Mouse (Mus musculus): ENCODE data around the gene Sytl1.

The Sytl1 gene

DNA sequence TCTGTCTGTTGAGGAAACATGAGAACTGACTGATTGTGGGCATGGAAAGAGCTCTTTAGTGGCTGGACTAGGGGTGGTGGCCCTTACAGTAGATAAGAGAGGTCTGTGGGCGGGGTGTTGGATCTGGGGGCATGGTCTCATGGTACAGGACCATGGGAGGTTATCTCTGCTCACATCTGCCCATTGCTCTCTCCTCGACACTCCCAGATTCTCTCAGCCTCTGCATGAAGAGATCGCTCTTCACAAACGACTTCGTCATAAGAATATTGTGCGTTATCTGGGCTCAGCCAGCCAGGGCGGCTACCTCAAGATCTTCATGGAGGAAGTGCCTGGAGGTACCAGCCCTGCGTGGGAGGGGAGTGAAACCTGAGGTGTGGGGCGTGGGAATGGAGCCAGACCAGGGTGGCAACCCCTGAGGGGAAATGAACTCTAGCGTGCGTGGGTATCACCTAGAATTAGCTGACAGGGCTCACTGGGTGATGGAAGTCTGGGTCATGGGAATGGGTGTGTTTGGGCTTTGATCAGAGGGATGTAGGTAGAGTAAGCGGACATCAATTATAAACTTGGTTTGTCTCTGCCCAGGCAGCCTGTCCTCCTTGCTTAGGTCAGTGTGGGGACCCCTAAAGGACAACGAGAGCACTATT, 15.0 kb downstream of the Sytl1 start:
- DNase-seq (ENCODE audit: low read depth, low spot score) = no peak

DNA sequence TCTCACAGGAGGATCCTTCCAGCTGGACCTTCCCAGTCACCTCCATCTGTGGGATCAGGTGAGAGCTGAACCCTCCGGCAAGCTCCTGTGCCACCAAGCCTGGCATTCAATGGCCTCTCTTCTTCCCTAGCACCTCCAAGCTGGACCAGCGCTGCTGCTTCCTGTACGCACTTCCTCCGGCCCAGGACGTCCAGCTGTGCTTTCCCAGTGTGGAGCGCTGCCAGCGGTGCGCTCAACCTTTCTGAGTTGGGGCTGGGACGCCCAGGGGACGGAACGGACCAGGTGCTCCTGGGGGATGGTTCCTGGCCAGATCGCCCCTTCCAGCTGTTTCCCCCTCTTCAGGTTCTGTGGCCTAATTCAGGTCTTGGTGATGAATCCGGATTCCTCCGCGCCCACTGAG, 15.8 kb downstream of the Sytl1 start:
- DNase-seq (ENCODE audit: low read depth, low spot score) = no peak

DNA sequence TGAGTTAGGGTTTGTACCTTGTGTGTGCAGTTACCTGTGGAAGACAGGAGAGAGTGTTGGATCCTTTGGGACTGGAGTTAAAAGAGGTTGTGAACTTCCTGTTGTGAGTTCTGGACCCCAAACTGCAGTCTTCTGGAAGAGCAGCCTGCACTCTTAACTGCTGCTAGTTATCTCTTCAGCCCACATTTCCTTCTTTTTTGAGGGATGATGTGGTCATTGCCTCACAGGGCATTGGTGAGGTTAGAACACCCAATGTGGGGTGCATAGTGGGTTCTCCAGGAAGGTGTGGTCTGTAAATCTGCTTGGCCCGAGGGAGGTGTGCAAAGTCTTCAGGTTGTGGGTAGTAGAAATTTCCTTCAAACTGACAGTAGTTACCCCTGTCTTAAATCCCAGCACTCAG, 18.6 kb downstream of the Sytl1 start:
- DNase-seq (ENCODE audit: low read depth, low spot score) = no peak

DNA sequence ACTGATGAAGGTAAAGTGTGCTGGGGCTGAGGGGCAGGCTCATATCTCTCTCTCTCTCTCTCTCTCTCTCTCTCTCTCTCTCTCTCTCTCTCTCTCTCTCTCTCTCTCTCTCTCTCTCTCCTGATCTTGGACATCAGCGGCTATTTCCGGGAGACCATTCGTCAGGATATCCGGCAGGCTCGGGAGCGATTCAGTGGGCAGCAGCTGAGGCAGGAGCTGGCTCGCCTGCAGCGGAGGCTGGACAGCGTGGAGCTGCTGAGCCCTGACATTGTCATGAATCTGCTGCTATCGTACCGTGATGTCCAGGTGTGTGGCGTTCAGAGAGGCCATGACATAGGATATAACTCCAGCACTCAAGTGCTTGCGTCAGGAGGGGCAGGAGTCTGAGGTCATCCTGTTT, 19.4 kb downstream of the Sytl1 start:
- DNase-seq (ENCODE audit: low read depth, low spot score) = no peak

DNA sequence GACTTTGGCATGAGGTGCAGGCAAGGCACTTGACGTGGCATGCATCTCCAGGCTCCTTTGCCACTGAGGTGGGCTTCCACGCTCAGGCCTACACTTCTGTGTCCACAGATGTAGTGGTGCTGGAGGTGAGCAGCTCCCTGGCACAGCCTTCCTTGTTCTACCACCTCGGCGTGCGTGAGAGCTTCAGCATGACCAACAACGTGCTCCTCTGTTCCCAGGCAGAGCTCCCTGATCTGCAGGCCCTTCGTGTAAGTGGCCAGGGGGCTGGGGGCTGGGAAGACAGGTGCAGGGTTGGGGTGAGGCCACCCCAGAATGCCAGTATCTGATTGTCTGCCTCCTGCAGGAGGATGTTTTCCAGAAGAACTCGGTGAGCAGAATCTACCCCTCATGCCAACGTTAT, 20.2 kb downstream of the Sytl1 start:
- no peak for DNase-seq (ENCODE audit: low read depth, low spot score)

DNA sequence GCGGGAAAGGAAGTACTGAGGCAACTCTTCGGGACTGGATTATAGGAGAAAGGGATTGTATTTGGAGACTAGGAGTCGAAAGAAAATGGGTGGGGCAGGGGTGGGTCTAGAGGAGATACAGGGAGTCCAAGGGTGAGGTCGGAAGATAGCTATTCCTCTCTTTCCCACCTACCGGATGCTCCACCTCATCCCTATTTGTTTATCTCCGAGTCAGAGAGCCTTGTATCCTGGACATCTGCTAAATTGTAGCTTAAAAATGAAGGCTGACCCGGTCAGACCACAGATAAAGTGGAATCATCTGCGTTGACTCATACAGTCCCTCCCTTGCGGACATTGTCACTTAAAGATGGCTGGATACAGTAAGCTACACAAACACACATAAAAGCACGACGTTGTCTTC, 21.0 kb downstream of the Sytl1 start:
- DNase-seq (ENCODE audit: low read depth, low spot score) = no peak

DNA sequence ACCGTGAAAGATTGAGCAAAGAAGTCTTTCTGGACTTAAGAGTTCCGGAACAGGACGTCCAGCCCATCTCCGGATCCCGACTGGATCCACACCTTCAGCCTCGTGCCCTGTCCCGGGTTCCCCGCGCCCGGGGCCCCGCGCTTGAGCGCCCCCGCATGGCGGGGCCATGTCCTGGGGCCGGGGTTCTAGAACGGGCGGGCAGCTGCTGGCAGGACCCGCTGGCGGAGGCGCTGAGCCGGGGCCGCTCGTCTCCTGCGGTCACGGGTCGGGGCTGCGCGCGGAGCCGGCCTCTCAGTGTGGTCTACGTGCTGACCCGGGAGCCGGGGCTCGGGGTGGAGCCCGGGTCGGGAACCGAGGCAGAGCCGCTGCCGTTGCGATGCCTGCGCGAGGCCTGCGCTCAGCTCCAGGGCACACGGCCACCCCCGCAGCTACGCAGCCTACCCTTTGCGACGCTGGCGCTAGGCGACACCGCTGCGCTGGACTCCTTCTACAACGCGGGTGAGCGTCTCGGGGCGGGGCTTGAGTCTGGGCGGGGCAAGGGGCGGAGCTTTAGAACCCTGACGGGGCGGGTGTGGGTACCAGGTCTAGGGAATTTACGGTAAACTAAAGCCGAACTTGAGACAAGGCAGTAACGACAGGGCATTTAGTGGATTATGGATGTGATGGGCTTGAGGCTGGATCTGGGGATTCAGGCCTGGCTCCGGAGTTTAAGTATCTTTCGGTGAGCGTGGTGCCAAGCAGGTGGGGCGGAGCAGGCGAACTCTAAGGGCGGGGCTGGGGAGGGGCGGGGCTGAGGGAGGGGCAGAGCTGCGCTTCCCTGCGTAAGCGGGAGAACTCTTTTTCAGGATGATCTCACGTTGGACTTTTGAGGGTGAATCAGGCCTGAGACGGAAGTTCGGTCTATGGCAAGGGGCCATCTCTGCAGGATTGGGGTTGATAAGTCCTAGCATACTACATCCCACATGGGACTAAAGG, 21.7 kb downstream of the Sytl1 start:
- peak; percentile 91 for DNase-seq (ENCODE audit: low read depth, low spot score)

DNA sequence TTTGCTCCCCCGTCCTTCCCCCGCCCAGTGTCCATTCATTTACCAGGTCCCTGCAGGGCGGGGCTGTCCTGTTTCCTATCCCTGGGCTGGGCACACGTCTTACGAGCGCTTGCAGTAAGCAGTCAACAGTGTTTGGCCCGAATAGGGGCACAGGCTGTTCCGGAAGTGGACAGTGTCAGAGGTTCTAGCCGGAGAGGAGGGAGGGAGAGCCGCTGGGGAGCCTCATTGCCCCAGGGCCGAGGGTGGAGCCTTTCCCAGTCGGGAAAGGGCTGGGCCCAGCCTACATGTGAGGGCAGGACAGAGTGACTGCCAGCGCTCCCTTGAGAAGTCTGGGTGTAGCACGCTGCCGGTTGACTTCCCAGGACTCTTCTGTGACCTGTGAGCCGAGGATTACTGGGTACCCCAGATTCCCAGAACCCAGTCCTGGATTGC, 22.4 kb downstream of the Sytl1 start, which contains the start of gene Map3k6:
Gene Map3k6, plus strand, starts transcription at position 329 of the 432 bp plus-strand sequence.
- no peak for DNase-seq (ENCODE audit: low read depth, low spot score)

DNA sequence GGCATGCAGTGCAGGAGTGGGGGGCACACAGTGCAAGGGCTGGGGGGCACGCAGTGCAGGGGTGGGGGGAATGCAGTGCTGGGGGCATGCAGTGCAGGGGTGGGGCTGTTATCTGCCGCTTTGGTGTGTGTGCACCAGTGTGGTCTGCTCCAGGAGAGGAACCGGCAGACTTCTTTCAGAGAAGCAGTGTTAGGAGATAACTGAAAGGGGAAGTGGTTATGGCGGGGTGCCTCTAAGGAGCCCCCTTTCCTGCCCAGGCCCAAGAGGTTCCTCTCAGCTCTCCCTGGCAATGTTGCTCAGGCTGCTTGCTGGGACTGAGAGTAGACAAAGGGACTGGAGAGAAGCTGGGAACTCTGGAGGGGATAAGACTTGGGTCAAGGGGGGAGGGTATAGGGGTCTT, 25.0 kb downstream of the Sytl1 start:
- DNase-seq (ENCODE audit: low read depth, low spot score) = peak; percentile 76

DNA sequence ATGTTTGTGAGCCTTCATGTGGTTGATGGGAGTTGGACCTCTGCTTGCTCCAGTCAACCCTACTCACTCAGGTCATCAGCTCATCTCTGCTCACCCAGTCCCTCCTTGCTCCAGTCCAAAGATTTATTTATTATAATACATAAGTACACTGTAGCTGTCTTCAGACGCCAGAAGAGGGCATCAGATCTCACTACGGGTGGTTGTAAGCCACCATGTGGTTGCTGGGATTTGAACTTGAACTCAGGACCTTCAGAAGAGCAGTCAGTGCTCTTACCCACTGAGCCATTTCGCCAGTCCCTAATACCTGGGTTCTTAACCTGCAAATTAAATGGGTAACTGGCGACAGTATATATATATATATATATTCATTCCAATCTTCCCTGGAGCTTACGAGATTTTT, 27.5 kb downstream of the Sytl1 start:
- peak; percentile 16 for DNase-seq (ENCODE audit: low read depth, low spot score)

DNA sequence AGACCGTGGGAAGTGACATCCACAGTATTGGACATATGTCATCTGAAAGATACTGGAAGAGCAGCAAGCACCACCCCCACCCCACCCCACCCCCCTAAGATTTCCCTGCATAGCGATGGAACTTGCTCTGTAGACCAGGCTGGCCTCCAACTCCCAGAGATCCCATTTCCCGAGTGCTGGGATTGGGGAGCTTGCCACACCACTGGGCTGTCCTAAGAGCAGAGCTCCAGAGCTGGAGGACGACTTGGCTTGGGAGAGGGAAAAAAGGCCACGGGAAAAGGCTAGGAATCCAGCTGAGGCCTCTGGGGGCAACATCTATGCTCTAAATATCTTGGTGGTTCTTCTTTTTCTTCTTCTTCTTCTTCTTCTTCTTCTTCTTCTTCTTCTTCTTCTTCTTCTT, 28.1 kb downstream of the Sytl1 start:
- no peak for DNase-seq (ENCODE audit: low read depth, low spot score)

DNA sequence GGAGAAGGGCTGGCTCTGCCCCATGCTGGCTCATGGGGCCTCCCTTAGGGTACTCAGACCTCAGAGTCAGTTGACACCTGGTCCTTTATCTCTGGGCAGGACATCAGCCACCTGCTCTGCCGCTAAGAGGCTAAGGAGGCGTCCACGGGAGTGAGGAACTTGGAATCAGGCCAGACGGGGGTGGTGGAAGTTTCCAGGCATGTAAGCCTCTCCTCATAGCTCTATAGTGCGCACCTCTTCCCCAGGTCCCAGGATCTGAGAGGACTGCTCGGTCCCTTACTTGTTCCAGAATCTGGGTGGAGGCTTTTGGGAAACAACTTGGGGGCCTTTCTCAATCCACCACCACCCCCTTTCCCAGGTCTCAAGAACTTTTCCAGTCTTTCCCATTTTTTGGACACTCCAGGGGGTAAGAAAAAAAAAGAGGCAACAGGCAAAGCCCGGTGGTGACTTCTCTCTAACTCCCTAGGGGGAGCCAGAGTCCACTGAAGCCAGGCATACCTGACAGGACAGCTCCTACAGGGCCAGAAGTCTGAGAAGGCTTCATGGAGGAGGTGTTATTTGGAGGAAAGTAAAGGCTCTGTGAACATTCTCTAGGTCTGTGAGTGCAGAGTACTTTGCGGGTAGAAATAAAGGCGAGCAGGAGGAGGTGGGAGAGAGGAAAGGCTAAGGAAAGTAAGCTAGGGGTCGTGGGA, 29.5 kb downstream of the Sytl1 start:
- peak; percentile 58 for DNase-seq (ENCODE audit: low read depth, low spot score)

DNA sequence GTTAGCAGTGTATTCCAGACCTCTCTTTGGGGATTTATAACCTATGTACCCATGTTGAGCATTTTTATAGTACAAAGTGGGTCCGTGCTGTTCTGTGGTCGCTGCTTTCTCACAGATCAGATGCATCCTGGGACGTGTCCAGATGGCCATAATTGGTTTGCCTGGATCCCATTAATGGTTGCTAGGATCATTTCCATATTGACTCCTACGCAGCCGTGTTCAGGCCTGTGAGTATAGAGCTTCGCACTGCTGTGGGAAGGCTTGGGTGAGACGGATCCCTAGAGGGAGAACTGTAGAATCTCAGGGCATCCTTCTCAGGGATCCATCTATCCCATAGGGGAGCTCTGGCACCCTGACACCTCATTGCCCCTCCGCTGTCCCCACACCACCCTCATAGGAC, 33.3 kb downstream of the Sytl1 start:
- DNase-seq (ENCODE audit: low read depth, low spot score) = no peak

DNA sequence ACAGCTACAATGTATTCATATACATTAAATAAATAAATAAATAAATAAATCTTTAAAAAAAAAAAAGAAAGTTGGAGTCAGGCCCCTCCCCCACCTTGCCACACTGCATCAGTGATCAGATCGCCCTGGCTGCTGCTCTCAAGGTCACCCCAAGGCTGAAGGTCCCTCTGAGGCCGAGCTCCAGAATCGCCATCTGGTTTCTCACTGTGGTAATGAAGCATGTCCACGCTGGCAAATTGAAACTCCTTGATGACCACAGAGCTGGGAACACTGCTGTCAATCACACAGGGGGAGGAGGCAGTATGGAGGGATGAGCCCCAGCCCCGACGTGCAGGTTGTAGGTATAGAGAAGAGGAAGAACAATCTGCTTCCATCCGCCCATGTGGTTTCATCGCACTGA, 35.3 kb downstream of the Sytl1 start:
- DNase-seq (ENCODE audit: low read depth, low spot score) = no peak

DNA sequence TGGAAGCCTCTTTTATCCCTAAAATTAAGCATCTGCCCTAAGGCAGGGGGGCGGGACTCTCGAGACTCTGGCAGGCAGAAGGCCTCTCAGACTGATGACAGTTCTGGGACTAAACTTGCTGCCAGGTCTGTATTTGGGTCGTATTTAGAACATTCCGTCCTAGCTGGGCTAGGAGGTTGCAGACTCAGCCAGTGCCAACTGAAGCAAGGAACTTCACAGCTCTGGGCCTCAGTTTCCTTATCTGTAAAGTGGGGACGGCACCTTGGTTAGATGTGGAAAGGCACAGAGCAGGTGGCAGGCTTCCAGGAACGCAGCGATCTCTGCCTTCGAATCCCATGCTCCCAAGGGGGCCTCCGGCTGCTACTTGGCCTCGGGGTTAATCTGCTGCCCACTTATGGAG, 36.8 kb downstream of the Sytl1 start:
- DNase-seq (ENCODE audit: low read depth, low spot score) = no peak

DNA sequence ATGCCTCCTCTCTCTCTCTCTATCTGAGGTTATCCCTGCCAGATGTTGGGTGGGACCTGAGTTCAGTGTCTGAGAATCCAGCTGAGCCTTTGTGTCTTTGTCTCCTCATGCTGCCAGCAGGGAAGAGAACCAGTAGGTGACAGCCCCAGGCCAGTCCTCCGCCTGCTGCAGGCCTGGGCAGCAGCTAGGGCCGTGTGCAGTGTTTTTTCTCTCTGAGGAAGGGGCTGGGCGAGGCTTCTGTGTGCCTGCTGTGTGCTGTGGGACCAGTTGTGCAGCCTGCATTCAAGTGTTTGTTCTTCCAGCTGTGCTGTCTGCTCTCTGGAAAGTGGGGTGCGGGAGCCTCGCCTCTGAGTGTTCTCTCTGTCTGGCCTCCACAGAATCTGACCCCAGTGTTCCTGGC, 39.0 kb downstream of the Sytl1 start:
- DNase-seq (ENCODE audit: low read depth, low spot score) = no peak

DNA sequence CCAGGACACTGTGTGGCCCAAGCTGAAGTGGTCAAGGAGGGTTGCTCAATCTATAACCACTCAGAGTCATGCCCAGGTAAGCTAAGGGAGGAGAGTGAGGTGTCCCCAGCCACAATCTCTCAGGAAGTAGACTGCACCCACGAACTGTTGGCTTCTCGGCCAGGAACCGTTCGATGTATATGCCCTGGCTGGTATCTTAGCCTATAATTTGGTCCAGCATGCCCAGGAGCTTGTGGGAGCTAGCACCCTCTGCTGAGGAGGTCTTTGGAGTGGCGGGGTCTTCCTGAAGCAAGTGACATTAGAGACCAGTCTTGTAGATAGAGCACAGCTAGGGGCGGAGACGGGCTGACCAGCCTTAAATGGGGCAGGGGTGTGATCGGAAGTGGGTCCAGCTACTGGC, 41.2 kb downstream of the Sytl1 start:
- DNase-seq (ENCODE audit: low read depth, low spot score) = no peak

DNA sequence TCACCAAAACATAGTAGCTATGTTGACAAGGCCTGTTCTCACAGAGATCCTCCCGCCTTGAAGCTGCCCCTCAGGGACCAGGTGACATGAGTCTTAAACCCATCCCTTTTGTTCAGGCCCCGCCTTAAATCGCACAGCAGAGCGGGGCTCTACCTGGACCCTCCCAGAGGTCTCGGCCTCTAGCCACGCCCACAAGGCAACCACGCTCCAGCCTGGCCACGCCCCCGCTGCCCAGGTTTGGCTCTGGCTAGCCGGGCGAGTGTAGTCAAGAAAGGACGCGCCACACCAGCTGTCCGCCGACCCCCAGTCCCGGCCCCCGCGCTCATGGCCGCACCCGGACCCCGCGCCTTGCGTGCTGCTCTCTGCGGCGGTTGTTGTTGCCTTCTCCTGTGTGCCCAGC, 42.3 kb downstream of the Sytl1 start:
- no peak for DNase-seq (ENCODE audit: low read depth, low spot score)

DNA sequence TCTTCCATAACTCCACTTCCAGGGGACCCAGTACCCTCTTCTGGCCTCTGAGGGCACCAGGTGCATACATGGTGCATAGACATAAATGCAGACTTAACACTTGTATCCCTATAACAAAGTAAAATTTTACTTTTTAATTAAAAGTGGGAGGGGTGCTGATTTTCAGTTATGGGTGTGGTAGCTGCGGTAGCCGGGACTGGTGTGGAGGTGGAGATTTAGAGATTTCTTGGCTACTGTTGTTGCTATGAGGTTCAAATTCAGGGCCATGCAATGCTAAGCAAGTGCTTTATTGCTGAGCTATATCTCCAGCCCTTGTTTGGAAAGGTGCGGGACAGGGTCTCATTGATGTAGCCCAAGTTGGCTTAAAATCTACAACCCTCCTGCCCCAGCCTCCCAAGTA, 44.2 kb downstream of the Sytl1 start:
- no peak for DNase-seq (ENCODE audit: low read depth, low spot score)

DNA sequence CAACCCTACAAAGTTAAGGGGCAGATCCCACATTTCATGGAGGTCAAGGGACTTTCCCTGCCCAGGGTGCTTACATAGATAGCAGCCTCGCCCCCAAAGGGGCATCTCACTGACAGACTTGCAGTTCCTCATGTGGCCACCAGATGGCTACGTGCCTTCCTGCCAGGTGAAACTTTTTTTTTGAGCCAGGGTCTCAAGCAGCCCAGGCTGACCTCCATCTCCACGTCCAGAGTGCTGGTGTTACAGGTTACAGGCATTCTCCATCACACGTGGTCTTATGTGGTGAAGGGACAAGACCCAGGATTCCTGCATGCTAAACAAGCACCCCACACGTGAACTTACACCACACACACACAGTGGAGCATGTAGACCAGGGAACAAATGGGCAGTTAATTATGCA, 45.3 kb downstream of the Sytl1 start:
- DNase-seq (ENCODE audit: low read depth, low spot score) = peak; percentile 74

DNA sequence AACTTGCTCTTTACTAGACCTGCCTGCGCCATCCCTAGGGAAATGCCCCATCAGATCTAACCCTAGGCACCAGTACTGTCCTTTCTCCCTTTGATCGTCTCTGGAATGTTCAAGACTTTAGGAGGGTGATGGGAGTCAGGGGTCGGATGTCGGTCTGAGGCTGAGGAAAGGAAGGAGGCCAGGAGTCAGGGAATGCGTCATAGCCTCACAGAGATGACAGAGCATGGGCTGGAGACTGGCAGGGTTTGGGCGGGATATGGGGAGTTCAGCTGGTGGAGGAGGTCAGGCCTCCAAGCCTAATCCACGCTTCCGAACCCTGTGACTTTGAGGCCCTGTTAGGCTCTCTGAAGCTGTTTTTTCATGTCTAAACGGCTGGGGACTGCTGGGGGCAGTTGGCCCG, 49.3 kb downstream of the Sytl1 start:
- DNase-seq (ENCODE audit: low read depth, low spot score) = no peak

DNA sequence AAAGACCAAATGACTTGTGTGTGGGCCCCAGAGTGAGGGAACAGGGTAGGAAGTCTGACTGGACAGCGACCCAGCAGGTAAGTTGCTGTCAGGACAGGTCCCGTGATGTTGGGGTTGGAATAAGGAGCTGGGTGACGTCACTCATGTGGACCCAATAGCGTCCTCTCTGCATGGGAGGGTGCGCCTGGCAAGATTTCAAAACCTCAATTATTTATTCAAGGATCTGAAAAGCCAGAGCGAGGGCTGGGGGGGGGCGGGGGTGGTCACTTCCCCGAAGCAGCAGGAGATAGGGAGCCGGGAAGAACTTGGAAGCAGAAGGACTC, 49.7 kb downstream of the Sytl1 start:
- DNase-seq (ENCODE audit: low read depth, low spot score) = no peak
